Mouse (Mus musculus) inflammation-experienced regulatory T-cells, adult 16 weeks (primary cell): ENCODE results near the gene Ide. TPM values are rescaled to one million over a fixed set of nuclear protein-coding genes. Genes with fewer than 3 reads are reported as not detected.

ENCODE experiments used
- polyA plus RNA-seq: library from polyadenylated mRNA; unstranded; fragments of 100-300 nt; shearing (Covaris generic); gene quantifications from one replicate; pipeline ENCODE4 v1.2.1, GENCODE M21; 2017

Gene Ide
- 82.0 TPM for polyA plus RNA-seq

DNA sequence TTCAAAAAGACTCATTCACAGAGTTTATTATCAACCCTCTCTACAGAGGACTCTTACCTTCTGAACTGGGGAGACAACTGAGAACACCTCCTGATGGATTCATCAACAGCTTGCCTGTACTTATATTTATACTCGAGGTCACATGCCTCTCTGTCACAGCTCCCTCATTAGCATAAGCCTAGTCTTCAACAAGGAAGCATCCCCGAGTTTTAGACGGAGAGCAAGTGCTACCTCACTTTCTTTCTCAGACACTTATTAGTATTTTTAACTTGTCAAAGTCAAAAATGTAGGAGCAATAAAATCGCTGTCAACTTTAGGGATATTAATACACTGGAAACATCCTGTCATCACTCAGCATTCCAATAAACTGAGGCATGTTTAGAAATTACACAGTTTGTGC lies at the start of gene Ide:
Ide (minus strand) TSS at position 101 of the 400 bp plus-strand sequence.

DNA sequence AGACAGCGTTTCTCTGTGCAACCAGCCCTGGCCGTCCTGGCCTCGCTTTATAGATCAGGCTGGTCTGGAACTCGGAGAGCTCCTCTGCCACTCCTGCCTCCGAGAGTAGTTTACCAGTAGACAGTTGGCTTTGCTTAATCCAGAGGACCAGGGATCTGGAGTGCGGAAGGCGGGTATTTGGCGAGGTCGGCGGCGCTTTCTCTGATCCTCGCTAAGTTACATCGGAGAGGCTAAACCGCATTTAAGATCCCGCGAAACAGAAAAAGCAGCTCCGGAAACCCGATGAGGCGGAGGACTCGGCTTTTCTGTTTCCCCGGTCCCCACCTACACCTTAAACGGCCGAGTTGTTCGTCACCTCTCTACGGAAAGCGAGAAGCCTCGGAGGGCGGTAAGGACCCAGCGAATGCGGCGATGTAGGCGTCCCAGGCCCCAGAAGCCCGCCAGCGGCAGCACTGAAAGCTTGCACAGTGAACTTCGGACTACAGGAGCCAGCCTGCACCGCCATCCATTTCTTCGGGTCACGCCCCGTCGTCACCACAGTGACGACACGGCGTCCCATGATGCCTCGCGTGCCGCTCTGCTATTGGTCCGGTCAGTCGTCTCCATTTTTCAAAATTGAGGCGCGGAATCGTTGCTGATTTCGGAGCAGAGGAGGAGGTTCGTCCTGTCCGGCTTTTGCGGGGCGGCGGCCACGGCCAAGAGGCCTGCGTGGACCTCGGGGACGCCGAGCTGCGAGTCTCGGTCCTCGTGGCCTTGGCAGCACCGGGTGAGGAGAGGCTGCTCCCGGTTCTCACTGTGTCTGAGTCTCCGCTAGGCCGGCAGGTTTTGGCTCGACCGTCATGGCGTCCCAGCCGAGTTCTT lies 38.3 kb upstream of the Ide start, which contains the start of gene Kif11:
Kif11 (plus strand) TSS at position 649 of the 861 bp plus-strand sequence.

Other genes with a start within 250 kb of the Ide start
- 16.9 TPM for gene March5, start 130.3 kb downstream of the Ide start, polyA plus RNA-seq
- gene Cpeb3, start 129.3 kb downstream of the Ide start, polyA plus RNA-seq, result not detected
- gene Kif11, start 38.6 kb upstream of the Ide start, polyA plus RNA-seq, result 8.0 TPM
- 0.55 TPM for gene Hhex, start 97.0 kb upstream of the Ide start, polyA plus RNA-seq
- 50.6 TPM for gene Exoc6, start 212.6 kb upstream of the Ide start, polyA plus RNA-seq